Mouse (Mus musculus): ENCODE measurements around the gene Il17f. TPM values are rescaled to one million over a fixed set of nuclear protein-coding genes. Genes with fewer than 3 reads are reported as not detected.

The Il17f gene
- polyA plus RNA-seq, 1 experiment from 2014 or later: not detected

DNA sequence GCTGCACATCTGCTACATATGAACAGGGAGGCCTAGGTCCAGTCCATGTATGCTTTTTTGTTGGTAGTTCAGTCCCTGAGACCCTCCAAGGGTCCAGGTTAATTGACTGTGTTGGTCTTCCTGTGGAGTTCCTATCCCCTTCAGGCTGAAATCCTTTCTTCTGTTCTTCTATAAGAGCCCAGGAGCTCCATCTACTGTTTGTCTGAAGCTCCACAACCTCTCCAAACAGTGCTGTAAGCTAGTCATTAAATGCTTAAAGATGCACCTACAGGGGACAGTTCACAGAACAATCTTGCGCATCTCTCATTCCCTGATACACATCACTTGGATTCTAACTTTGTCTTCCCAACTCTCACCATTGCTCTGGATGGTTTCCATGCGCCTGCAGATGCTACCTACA, 51.9 kb downstream of the Il17f start:
- no peak for ATAC-seq
- TF ChIP-seq EP300 (IDR thresholded peaks at IDR 0.05) (no peak), CTCF (IDR thresholded peaks at IDR 0.05) (no peak; the same call in 1 of the 2 replicates)
- Histone ChIP-seq H3K36me3 (ENCODE audit: insufficient read depth, low read length) (no peaks in the 10 kb centered on the region), H3K4me2 (replicated peaks; ENCODE audit: low read depth, low read length) (no peak overlapping the region), H3K4me1 (ENCODE audit: insufficient read depth, low read depth, low read length) (no peaks in the 10 kb centered on the region), H3K9me3 (ENCODE audit: low read length) (no peaks in the 10 kb centered on the region), H3K9ac (replicated peaks; ENCODE audit: low read depth) (no peak overlapping the region), H3K27me3 (replicated peaks; ENCODE audit: insufficient read depth, low read length) (no peaks in the 10 kb centered on the region), H3K4me3 (ENCODE audit: low read depth, low read length) (no peak overlapping the region), H3K27ac (ENCODE audit: low read length) (no peak overlapping the region)
- WGBS: 85% methylated on average over 2 of the region's 2 CpGs
- no peak for DNase-seq (ENCODE audit: low spot score)

- 81% methylated on average over 4 of the region's 4 CpGs for WGBS
- H3K4me3 ChIP-seq (ENCODE audit: low read depth, low read length): no peak overlapping the region
Measured at GRCm38 (mm10) chr1:20736572-20736971, 53.8 kb downstream of the Il17f start.

DNA sequence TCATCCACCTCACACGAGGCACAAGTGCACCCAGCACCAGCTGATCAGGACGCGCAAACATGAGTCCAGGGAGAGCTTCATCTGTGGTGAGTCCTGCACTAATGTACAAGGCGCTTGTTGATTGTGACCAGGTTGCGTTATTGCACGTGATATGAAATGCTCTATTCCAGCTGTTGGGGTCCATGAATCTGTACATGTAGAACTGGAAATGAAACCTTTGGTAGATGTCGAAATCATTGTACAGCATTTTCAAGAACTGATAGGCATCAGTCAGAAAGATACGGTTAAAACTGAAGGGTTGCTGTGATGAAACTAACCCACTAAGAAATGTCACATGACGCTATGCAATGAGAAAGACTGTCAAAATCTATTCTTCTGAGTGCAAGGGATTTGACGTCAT, 59.5 kb downstream of the Il17f start, which contains the start of gene Il17a:
Gene Il17a, plus strand, starts transcription at position 3 of the 400 bp plus-strand sequence.
- H3K9me3 ChIP-seq (ENCODE audit: low read length): no peaks in the 10 kb centered on the region
- no peaks in the 10 kb centered on the region for H3K4me1 ChIP-seq (ENCODE audit: insufficient read depth, low read depth, low read length)
- no peak within 1 kb of the TSS for H3K27ac ChIP-seq (ENCODE audit: low read length)
- no peaks in the 10 kb centered on the region for H3K27me3 ChIP-seq (replicated peaks; ENCODE audit: insufficient read depth, low read length)
- H3K4me2 ChIP-seq (replicated peaks; ENCODE audit: low read depth, low read length): no peak within 1 kb of the TSS
- no peak within 1 kb of the TSS for H3K4me3 ChIP-seq (ENCODE audit: low read depth, low read length)
- DNase-seq (ENCODE audit: low spot score) (no peak), ATAC-seq (no peak)
- no peaks in the 10 kb centered on the region for H3K36me3 ChIP-seq (ENCODE audit: insufficient read depth, low read length)
- H3K9ac ChIP-seq (replicated peaks; ENCODE audit: low read depth): no peak within 1 kb of the TSS
- no peak for TF ChIP-seq EP300 (IDR thresholded peaks at IDR 0.05)
- TF ChIP-seq CTCF (IDR thresholded peaks at IDR 0.05): no peak
- 83% methylated on average over 10 of the region's 10 CpGs for WGBS

More at GRCm38 (mm10) chr1:20736572-20736971, 53.8 kb downstream of the Il17f start:
- Histone ChIP-seq H3K4me2 (replicated peaks; ENCODE audit: low read depth, low read length) (no peak overlapping the region), H3K9ac (replicated peaks; ENCODE audit: low read depth) (no peak overlapping the region), H3K9me3 (ENCODE audit: low read length) (no peaks in the 10 kb centered on the region), H3K4me1 (ENCODE audit: insufficient read depth, low read depth, low read length) (no peaks in the 10 kb centered on the region), H3K36me3 (ENCODE audit: insufficient read depth, low read length) (no peaks in the 10 kb centered on the region), H3K27me3 (replicated peaks; ENCODE audit: insufficient read depth, low read length) (no peaks in the 10 kb centered on the region), H3K27ac (ENCODE audit: low read length) (no peak overlapping the region)
- ATAC-seq (no peak), DNase-seq (ENCODE audit: low spot score) (no peak)
- no peak for TF ChIP-seq CTCF (IDR thresholded peaks at IDR 0.05)
- no peak for TF ChIP-seq EP300 (IDR thresholded peaks at IDR 0.05)

Other genes starting within 250 kb of the Il17f start
- 0.33 and 0.40 TPM in 2 replicates for gene Pkhd1, start 172.6 kb downstream of the Il17f start, polyA plus RNA-seq (2015; fragmentation: Nextera tagmentation; extraction: Ambion mirVana)
- not detected in 2 replicates for gene Il17a, start 59.7 kb downstream of the Il17f start, polyA plus RNA-seq (2015; fragmentation: Nextera tagmentation; extraction: Ambion mirVana)
- gene Mcm3, start 29.7 kb upstream of the Il17f start, polyA plus RNA-seq (2015; fragmentation: Nextera tagmentation; extraction: Ambion mirVana): 20.4 and 20.9 TPM in 2 replicates
- gene Paqr8, start 100.0 kb upstream of the Il17f start, polyA plus RNA-seq (2015; fragmentation: Nextera tagmentation; extraction: Ambion mirVana): 4.8 and 8.3 TPM in 2 replicates
- gene Efhc1, start 161.0 kb upstream of the Il17f start, polyA plus RNA-seq (2015; fragmentation: Nextera tagmentation; extraction: Ambion mirVana): 8.4 and 10.3 TPM in 2 replicates

All from lung, postnatal 0 days (tissue).